Mouse (Mus musculus): Measurements from ENCODE around the gene Fam25c.
"Not testable (repeated sequence)": the region's sequence is repeated elsewhere in the genome, so short reads cannot be mapped to it uniquely, and the experiment has no call there.

Fam25c gene

DNA sequence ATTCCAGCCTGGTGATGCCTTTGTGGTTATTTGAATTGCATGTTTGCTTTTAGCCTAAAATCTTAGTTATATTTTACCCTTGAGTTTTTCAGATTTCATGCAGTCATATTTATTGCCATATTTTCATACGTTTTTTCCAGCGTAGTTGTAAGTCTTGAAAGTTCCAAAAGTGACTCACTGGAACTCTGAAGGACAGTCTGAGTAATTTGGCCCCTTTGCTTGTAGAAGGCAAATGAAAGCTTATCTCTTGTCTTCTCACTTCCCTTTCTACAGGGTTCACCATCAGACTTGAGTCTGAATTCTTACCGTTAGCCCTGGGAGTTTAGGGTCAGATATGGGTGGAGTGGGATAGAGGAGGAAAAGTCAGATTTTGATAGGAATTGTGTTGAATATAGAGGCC, 28.6 kb downstream of the Fam25c start:
- no peak for DNase-seq

DNA sequence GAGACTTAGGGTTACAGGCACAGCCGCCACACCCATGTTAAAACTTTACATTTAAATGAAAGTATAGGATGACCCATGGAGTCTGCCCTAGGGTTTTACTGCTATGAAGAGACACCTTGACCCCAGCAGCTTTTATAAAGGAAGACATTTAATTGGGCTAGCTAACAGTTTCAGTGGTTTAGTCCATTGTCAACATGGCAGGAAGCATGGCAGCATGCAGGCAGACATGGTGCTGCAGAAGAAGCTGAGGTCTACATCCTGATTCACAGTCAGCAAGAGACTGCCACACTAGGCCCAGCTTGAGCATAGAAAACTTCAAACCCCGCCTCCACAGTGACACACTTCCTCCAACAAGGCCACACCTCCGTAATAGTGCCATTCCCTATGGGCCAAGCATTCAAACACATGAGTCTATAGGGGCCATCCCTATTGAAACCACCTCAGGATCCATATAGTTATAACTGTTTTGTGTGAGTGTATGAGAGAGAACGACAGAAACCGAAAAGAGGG, 31.6 kb downstream of the Fam25c start:
- no peak for DNase-seq

DNA sequence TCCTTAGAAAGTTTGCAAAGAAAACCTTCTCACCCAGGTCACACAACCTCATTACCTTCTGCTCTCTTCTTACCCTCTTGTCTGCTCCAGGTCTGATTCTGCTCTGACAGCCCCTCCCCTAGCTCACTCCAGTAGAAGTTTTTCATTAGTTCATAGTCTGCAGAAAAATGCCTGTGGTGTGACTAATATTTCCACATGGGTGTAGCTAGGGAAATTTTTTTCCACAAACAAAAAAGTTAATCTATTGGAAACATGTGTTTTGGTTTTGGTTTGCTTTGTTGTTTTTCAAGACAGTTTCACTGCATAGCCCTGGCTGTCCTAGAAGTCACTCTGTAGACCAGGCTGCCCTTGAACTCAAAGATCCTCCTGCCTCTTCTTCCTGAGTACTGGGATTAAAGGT, 37.1 kb downstream of the Fam25c start:
- no peak for DNase-seq

DNA sequence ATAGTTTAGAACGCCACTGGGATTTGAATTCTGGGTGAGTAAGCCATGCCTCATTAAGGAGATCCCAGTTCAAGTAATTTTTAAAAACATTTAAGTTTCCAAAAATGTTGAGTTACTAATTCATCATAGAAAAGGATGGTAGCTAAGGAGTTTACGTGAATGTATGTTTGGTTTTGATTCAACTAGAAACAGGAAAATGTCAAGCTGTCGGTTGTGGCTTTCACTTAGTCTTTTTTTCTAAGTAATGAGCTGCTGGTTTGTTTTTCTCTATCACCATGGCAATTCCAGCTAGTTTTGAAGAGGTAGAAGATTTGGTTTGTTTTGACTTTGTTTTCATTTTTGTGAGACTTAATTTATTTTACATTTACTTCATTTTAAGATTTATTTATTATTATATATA, 37.8 kb downstream of the Fam25c start:
- DNase-seq, result no peak

DNA sequence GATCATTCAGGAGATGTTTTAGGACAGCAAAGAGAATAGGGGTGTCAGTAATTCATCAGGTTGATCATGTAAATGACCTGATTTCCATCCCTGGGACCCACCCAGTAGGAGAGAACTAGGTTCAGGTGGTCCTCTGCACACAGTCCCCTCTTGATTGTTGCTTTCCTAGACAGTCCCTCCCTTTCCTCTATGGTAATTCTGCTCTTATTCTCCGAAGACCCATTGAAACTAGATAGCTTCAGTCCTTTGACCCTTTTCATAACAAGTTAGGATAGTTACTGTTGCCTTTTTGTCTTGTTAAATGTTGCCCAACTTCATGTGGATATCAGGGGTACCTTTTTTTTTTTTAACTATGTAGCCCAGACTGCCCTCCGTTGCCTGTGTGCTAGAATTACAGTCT, 38.9 kb downstream of the Fam25c start:
- no peak for DNase-seq

DNA sequence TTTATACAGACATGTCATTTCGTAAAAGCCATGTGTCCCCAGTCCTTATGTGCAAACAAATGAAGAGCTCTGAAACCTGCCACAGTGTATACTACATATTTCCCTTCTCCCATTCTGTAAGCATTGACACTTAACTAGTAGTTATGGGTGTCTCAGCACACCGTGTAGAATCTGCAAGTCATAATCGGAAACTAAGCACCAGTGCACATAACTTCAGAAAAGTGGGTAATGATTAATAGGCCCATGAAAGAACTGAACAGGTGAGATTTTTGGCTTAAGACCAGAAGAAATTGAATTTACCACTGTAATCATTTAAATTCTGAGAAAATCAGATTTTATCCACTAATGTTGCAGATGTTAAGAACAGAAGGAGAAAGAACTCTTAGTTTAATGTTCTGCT, 40.4 kb downstream of the Fam25c start:
- DNase-seq, result no peak

DNA sequence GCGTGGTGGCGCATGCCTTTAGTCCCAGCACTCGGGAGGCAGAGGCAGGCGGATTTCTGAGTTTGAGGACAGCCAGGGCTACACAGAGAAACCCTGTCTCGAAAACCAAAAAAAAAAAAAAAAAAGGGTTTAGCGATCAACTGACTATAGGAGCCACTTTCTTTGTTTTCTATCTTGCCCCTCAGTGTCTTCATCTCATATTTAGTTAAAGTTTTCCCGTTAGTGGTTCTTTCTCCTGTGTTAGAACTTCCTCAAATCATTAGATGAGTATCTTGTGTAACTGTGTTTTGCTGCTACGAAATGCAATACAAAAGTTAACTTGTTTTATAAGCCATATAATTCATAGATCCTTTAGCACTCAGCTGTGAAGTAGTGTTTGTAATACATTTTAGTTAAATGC, 40.9 kb downstream of the Fam25c start:
- not testable (repeated sequence) for DNase-seq

DNA sequence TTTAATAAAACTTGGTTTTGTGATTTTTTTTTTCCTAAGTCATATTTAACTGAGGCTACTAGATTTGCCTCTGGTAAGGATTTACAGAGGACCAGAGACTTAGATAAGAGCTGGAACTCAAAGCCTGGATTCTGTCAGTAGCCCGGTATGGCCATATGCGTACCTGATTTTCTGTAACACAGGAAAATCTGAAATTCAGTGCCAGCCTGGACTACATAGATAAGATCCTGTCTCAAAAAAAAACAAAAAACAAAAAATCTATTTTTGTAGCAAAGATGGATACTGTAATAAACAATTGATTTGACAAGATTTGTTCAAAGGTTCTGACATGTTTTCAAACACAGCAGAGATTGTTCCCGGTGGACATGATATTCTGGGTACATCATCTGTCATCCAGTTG, 41.6 kb downstream of the Fam25c start:
- DNase-seq, result no peak

DNA sequence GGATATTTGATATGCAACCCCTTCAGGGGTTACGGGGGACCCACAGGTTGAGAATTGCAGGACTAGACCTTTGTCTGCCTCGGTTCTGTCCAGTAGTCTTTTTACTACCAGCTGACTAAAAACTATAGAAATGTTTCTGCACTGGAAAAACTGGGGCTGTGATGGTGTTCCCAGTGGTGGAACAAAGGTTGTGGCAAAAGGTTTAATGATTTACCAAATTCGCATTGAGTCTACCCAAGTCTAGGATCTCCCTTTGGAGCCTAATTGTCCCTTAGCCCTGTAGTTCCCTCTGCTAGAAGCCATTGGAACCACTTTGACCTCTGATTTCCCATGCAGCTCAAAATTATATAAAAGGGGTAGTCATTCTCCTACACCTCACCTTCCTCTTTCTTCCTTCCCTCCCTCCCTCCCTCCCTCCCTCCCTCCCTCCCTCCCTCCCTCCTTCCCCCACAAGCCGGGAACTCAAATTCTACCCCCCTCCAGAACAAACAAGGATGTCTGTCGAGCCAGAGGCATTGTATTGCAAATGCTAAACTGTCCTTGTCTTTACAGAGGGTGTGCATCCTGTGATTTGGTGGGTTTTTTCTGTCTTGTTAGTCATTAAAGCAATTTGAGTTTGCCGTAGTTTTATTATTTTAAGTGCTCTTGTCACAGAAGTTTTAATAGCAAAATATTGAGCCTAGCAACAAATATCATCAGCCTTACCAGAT, 42.7 kb downstream of the Fam25c start:
- DNase-seq, result no peak

DNA sequence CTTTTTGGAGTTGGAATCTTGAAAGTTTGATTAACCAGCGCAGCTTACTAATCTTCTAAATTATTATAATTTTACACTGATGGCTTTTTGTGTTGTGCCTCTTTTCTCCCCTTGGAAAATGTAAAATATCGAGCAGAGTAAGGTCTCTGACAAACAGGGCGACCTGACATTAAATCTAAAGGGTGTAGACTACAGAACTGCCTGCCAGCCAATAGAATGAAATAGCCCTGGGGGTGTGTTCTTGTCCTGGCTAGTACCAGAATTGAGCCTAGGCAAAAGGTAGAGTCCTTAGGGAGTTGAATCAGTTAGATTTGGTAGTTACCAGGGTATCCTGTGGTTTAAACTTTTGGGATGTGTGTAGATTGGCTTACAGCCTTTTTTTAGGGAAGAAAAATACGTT, 43.5 kb downstream of the Fam25c start:
- peak in 1 of 2 experiments; percentile 43 for DNase-seq

DNA sequence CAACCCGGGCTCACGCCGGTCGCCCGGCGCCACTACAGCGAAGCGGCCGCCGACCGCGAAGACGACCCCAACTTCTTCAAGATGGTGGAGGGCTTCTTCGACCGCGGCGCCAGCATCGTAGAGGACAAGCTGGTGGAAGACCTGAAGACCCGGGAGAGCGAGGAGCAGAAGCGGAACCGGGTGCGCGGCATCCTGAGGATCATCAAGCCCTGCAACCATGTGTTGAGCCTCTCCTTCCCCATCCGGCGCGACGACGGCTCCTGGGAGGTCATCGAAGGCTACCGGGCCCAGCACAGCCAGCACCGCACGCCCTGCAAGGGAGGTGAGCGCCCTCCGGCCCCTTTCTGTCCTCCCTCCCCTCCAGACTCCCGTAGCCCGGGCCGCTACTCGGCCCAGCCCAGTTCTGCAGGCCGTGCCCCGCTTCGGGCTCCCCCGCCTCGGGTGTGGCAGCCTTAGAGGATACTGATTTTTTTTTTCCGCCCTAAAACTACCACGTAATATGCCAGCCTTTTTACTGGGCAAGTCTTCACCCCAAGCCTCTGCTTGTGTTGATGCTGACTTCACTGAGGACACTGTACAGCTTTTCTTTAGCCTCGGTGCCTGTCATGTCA, 44.1 kb downstream of the Fam25c start:
- peak; percentile 63 to 75 for DNase-seq

DNA sequence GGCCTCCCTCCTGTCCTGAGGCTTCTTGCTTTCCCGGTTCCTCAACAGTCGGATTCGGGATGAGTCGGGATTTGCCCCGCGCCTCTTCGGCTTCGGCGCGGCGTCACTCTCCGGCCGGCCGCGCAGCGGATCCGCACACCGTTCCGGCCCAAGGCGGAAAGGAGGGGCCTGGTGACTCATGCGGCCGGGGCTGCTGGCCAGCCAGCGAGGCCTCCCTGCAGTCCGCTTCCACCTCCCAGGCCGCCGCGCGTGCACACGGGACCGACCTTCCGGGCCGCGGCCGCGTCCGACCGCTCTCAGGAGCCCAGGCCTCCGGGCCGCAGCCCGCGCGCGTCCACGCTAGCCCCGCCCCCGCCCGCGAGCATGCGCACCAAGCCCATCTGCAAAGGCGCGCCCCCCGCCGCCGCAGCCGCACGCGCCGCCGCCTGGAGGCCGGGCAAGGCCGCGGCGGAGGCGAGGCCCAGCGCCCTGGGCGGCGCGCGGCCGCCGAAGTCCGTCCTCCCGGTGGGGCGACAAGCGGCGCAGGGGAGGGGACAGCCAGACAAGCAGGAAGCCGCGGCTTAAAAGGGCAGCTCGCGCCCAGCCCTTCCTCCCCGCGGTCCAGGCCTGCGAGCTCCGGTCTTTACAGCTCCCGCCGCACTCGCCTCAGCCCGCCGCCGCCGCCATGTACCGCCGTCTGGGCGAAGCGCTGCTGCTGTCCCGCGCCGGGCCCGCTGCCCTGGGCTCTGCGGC, 44.8 kb downstream of the Fam25c start, which contains the start of the genes Shld2 and Glud1:
Gene Shld2 (minus strand): TSS at position 260 of the 732 bp plus-strand sequence.
Gene Glud1 (plus strand): TSS at position 494 of the 732 bp plus-strand sequence.
- DNase-seq, result peak; percentile 98

DNA sequence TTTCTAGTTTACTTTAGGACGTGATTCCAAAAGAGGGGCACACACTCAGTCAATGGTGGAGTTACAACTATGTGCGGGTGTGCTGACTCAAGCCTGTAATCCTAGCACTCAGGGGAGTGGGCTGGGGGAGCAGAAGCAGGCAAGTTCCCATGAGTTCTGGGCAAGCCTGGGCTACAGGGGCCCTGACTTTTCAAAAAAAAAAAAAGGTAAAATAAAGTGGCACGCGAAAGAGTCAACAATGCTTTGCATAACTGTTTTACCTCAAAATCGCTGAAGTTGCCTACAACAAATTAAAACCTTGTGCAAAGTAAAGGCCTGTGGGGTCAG, 45.4 kb downstream of the Fam25c start:
- no peak for DNase-seq

DNA sequence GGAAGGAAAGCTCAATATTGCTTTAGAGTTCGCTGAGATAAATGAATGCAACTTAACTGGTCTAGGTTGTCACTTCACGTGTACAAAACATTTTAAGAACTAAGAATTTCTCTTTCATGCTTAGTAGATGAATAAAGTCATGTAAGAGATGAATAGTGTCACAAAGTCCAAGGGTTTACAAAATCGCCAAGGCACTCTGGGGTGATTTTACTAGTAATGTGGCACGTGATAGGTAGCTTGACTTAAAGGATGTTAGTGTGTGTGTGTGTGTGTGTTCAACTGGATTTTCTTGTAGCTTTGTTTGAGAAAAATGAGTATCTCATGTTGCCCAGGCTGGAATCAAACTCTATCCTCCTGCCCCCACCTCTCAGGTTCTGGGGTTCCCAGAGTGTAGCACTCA, 46.0 kb downstream of the Fam25c start:
- DNase-seq, result no peak

DNA sequence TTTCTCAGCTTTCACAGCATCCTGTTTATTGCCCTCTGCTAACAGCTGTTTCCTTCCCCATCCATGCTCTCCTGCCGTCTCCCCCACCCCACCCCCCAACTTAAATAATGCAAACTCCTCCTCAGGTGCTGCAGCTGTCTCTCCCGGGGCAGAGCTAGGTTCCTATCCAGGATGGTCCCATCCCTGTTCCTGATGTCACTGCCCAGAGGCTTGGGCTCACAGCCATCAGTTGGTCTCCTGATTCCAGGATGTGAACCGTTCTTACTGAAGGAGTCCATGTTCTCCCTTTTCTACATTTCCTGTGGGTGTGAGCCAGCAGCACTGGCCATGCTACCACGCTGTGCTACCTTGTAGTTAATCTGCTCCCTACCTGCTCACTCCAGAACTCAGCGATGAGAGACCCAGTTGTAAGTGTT, 52.0 kb downstream of the Fam25c start:
- DNase-seq, result peak; percentile 42 to 58

DNA sequence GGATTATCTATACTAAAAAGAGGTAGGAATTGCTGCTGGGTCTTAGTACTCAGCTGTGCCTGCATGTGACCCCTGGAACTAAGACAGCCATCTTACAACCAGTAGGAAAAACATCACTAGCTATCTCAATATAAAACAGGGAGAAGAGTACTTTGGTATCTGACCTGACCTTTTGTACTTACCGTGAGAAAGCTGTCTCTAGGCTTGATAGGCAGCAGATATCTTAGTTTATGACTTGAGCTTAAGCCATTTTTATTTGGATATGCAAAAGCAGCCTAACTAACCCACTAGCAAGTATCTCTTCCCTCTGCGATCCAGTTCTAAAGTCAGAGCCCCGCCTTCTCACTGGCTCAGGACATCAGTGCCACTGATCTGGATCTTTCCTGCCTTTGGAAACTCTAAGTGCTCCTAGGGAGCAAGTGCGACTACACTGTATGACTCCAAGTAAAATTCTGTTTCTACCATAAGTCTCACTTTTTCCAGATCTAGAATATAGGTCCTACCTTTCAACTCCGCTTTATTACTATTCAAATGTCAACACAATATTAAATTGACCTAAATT, 52.5 kb downstream of the Fam25c start:
- no peak for DNase-seq

Measured in kidney, postnatal 4 days (tissue).